Mouse (Mus musculus) embryonic fibroblast, embryonic 13.5 days (primary cell): ENCODE data around the gene Mtus2.

Experiments used
- CTCF ChIP-seq: IDR thresholded peaks from 2 replicates; pipeline ENCODE4 v1.5.1; 2011; ENCODE audit warnings: mild to moderate bottlenecking, control low read depth, low read length, moderate library complexity, borderline replicate concordance; ENCODE audit not compliant: insufficient read depth
- POLR2A ChIP-seq: IDR thresholded peaks from 2 replicates; pipeline ENCODE4 v1.6.1; 2011; ENCODE audit warnings: low read depth, mild to moderate bottlenecking, control low read depth, low read length, moderate library complexity

DNA sequence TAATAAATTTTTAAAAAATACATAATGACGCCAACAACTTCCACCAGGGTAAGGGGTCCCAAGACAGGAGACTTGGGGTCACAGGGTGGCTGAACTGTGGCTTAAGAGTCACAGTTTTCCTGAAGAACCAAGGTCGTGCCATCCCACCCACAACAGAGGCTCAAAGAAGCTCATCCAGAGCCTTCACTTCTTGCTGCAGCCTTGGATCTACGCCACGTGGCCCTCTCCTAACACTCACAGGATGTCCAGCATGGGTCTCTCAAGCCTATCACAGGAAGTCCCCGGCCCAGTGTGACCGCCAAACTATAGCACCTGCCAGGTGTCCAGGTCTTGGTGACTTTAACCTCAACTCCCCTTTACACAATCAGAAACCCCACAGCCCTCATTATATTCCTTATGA, 400.0 kb downstream of the Mtus2 start:
- TF ChIP-seq CTCF, result no peak
- no peak for TF ChIP-seq POLR2A
